Mouse (Mus musculus): ENCODE results near the gene Krtap14.

The Krtap14 gene

GRCm38 (mm10) chr16:88826095-88826652 is at the start of gene Krtap14:
Gene Krtap14 (minus strand): TSS chr16:88826145.
- peak; percentile 8 for DNase-seq (ENCODE audit: low read depth, low spot score)

- DNase-seq (ENCODE audit: low read depth, low spot score), result no peak
Measured at GRCm38 (mm10) chr16:88874169-88874568, 48.2 kb upstream of the Krtap14 start, which contains the start of gene Krtap19-2. Gene Krtap19-2 (minus strand): TSS chr16:88874269.

DNA sequence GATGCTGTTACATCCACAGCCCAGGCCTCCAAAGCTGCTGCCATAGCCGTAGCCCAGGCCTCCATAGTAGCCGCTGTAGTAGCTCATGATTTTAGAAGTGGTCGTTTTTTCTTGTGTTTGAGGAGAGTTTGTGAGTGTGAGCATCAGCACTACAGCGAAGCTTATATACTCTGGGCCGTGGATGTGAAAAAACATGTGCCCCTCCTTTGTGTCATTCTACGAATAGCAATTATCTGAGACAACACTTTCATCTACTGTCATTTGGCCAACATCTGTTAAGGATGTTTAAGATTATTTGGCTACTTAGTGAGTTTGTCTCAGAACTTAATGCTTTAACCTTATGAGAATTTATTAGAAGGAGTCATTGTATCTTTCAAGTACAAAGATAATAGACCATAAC is 43.4 kb upstream of the Krtap14 start, which contains the start of gene Krtap19-1:
Krtap19-1 (minus strand) TSS at position 101 of the 400 bp plus-strand sequence.
- DNase-seq (ENCODE audit: low read depth, low spot score), result no peak

GRCm38 (mm10) chr16:88864887-88865407 is 39.0 kb upstream of the Krtap14 start:
- no peak for DNase-seq (ENCODE audit: low read depth, low spot score)

- DNase-seq (ENCODE audit: low read depth, low spot score), result peak; percentile 28
Measured at GRCm38 (mm10) chr16:88851450-88851849, 25.5 kb upstream of the Krtap14 start.

- no peak for DNase-seq (ENCODE audit: low read depth, low spot score)
Measured at GRCm38 (mm10) chr16:88848558-88848957, 22.6 kb upstream of the Krtap14 start.

DNA sequence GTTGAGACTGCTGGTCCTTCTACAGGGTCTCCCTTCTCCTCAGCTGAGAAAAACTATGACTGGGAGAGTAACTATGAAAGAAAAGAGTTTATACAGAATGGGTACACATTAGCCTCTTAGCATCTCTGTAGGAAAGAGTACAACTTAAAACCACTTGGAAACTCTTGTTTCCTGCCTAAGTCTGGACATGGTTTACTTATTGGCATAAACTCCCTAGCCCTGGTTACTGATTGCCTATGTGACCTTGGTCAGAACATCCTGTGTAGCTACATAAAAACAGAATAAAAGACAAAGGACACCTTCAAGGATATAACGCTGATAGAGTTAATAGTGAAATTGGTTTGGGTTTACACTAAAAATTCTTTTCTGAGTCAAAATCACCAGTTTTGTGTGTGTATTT is 21.4 kb upstream of the Krtap14 start:
- no peak for DNase-seq (ENCODE audit: low read depth, low spot score)

- no peak for DNase-seq (ENCODE audit: low read depth, low spot score)
Measured at GRCm38 (mm10) chr16:88826978-88827377, 1.0 kb upstream of the Krtap14 start.

DNA sequence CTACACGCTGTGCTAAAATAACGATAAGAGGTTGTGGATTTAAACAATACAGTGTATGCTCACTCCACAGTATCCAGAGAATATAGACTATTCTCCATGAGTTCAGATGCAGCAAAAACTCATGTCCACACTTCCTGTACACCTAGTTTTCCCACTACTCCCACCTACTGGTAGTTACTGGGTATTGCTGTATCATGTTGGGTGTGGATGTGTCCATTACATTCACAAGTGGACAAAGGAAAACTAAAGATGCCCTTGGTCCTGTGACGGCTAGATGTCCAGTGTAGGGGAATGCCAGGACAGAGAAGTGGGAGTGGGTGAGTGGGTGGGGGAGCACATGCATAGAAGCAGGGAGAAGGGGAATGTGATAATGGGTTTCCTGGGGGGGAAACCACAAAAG is 2.2 kb downstream of the Krtap14 start:
- peak; percentile 35 for DNase-seq (ENCODE audit: low read depth, low spot score)

DNA sequence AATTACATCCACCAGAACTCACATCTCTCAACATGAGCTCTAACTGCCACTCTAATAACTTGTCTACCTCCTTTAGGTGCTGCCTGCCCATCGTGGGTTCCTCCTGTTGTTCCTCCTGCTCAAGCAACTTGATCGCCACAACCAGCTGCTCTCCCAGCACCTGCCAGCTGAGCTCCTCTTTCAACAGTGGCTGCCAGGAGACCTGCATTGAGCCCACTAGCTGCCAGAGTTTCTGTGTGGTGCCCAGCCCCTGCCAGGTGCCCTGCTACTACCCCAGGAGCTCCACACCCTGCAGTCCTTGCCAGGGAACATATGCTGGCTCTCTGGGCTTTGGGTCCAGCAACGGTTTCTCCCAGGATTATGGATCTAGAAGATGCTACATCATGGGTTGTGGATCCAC is 5.9 kb downstream of the Krtap14 start, which contains the start of gene Krtap15:
Krtap15 (plus strand) TSS at position 150 of the 400 bp plus-strand sequence.
- DNase-seq (ENCODE audit: low read depth, low spot score), result no peak

DNA sequence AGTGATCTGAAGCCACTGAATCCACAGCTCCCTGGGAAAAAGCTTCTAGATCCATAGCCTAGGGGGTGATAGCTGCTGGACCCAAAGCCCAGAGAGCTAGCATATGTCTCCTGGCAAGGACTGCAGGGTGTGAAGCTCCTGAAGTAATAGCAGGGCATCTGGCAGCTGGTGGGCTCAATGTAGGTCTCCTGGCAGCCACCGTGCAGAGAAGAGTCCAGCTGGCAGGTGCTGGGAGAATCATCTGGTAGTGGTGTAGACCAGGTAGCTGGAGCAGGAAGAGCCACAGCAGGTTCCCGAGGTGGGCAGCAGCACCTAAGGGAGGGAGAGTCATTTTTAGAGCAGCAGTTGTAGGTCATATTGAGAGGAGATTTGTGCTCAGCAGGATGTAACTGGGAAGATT is 14.1 kb downstream of the Krtap14 start, which contains the start of gene Gm20741:
Gm20741 (minus strand) TSS at position 394 of the 400 bp plus-strand sequence.
- DNase-seq (ENCODE audit: low read depth, low spot score), result peak; percentile 66

DNA sequence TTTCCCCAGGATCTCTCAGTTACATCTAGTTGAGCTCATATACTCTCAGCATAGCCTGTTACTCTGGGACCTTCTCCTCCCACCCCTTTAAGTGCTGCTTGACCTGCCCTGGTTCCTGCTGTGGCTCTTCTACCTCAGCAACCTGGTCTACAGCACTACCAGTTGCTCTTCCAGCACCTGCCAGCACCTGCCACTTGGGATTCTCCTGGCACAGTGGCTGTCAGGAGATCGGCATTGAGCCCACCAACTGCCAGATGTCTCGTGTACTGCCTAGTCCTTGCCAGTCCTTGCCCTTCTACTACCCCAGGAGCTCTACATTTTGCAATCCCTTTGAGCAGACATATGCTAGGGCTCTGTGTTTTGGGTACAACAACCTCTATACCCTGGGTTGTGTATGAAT is 39.2 kb downstream of the Krtap14 start:
- no peak for DNase-seq (ENCODE audit: low read depth, low spot score)

GRCm38 (mm10) chr16:88777596-88777995 is 48.3 kb downstream of the Krtap14 start, which contains the start of gene Gm5965:
Gene Gm5965 (plus strand): TSS chr16:88777896.
- DNase-seq (ENCODE audit: low read depth, low spot score), result no peak

GRCm38 (mm10) chr16:88774106-88774505 is 51.8 kb downstream of the Krtap14 start, which contains the start of gene 2310057N15Rik:
Gene 2310057N15Rik (minus strand): TSS chr16:88774206.
- DNase-seq (ENCODE audit: low read depth, low spot score), result no peak

All from brain, adult 2 months (tissue).